Mouse (Mus musculus) testis, postnatal 14 days (tissue): ENCODE data around the gene Osbpl9.

ENCODE experiments used
- DNase-seq: peaks from one replicate; pipeline ENCODE4 v3.0.0; 2021; ENCODE audit warnings: low spot score

Gene Osbpl9

DNA sequence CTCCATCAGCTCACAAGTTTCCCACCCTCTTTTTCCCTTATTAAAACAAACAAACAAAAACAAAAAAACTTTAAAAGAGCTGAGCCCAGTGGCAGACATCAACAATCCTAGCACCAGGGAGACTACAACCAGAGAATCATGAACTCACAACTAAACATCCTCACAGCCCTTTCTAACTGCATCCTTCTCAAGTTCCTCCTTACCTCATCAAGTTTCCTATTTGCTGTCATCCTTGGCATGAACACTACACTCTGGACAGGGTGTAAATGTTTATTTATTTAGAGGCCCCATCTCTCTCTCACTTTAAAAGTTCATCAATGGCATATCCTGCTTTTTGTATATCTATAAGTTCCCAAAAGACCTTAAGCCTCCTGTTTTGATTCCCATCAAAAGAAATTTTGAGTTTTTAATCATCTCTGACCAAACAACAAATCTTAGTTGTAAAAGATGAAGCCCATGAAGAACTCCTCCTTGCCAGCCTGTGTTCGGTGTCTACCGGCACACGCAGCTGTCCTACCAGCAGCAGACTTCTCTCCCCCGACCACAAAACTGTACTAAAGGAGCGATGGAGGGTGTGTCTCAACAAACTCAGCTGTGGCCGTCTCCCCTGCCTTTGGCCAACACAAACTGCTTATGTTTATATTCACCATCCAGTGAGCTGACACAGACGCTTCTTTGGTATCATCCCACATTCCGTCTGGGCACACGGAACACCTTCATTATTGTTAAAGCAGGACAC is 98.8 kb downstream of the Osbpl9 start:
- no peak for DNase-seq

DNA sequence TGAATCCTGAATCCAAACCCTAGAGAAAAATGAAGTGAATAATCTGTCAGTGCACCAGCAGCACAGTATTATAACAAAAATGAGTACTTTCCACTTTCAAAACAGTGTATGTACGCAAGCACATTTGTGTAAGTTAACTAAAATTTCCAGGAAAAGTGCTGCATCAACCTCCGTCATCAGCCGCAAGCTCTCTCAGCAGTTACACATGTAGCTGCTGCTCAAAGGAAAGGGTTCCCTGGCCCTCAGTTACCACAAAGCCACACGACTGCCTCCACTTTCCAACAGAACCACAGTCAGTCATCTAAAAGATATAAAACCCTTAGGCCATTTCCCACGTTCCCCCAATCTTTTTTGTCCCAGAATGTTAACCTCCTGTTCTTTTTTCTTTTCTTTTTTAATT is 99.5 kb downstream of the Osbpl9 start:
- no peak for DNase-seq

DNA sequence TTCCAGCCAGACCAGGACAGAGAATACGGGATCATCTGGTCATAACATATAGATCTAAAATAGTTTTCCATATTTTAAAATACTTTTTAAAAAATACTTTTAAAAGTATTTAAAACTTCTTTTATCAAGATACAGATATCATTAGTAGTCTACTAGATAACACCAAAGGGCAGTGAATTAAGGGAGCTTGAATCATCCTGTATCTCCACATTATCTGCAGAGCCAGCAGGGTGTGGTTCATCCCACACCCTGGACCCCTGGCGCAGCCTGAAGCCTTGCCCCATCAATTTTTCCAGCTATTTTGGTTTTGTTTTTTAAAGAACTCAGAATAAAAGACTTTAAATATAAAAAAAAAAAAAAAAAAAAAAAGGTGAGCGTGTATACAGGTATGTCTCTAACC is 103.2 kb downstream of the Osbpl9 start:
- DNase-seq: no peak

DNA sequence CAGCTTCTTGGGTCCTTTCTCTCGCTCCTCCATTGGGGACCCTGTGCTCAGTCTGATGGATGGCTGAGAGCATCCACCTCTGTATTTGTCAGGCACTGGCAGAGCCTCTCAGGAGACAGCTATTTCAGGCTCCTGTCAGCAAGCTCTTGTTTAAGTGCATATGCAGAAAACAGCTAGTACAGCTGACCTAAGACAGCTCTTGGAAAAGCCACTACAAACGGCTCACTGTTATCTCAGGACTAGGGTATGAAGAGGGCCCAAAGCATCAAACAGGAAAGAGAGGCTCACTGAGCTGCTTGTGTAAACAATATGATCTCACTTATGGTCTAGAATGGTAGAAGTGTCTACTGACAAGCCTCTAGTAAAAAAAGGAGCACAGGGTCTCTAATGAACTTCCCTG is 107.8 kb downstream of the Osbpl9 start:
- no peak for DNase-seq

DNA sequence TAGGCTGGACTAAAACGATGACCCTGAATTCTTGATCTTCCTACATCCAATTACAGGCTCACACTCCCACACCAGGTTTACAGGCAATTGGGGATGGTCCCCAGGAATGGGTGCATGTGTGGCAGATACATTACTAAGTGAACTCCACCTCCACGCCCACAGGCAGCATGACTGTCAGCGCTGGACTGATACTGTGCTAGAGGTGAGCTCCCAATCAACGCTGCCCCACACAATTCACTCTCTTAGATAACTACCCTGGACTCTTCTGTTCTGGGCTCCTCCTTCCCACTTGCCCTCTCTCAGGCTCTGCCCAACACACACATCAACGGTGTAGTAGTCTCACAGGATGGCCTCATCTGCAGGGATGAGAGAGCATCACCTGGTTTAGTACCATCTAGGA is 109.7 kb downstream of the Osbpl9 start:
- no peak for DNase-seq

DNA sequence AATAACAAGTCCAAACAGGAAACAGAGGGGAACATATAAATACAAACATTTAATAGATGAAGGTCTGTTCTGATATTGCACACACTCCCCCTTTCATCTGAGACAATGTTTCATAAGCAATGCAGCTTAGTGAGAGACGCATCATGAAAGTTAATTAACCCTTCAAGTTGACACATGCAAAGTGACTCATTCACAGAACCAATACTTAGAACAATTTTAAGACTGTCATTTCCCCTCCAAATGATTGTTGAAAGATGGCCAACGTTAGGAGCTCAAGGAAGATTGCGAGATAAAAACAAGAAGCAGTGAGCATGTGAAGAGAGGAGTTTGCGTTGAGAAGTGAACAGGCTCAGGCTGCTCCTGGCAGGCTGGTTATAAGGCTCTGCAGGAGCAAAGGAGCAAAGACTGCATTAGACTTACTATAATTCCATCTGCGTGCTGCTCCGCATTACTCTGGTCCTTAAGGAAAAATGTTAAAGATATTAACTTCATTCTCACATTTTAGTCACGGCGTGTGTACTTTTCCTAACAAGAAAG is 110.8 kb downstream of the Osbpl9 start:
- DNase-seq: no peak

DNA sequence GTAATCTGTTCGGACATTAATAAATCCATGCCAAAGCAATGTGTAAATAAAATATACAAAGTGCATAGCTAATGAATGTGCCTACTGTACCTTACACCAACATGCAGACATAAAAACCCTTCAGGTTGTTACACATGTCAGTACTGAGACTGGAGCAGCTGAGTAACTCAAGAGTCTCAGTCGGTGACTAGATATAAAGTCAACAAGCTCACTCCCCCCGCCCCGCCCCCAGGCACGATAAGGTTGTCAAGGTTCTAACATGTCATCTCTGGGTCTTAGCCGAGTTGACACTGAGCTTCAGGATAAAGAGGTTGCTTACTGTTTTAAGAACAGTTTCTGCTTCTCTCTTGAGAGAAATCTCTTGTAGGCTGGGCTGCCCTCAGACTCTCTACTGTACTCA is 112.1 kb downstream of the Osbpl9 start:
- no peak for DNase-seq

DNA sequence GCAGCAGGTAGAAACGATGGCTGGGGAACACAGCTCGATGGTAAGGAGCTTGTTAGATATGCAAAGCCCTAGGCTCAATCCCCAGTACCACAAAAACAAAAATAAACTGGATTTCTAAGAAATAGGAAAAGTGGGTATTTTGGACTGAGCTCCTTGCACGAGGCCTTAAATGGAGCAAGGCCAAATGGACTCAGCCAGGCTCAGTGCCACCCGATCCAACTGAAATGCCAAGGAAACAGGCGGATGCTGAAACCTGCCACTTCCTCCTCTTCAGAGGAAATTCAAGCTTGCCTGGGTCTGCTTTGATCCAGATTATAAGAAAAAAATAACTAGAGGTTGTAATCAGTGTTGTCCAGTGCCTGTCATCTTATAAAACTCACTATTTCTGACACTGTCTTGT is 112.9 kb downstream of the Osbpl9 start:
- DNase-seq: no peak

DNA sequence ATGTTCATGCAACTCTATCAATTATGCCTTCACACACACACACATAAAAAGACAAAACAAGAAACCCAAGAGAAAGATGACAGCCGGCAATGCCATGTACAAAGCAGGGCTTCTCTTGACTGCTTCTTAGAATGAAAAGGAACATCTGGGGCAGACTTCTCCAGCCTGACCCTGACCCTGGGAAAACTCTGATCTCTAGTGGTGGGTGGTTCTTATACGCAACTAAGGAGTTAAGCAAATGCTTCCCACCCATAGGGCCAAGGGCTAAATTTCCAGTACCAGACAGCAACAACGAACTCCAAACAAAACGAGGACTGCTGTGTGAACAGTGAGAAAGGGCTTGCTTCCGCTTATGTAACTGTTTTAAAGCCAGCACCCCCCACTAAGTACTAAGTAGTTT is 122.0 kb downstream of the Osbpl9 start:
- no peak for DNase-seq

DNA sequence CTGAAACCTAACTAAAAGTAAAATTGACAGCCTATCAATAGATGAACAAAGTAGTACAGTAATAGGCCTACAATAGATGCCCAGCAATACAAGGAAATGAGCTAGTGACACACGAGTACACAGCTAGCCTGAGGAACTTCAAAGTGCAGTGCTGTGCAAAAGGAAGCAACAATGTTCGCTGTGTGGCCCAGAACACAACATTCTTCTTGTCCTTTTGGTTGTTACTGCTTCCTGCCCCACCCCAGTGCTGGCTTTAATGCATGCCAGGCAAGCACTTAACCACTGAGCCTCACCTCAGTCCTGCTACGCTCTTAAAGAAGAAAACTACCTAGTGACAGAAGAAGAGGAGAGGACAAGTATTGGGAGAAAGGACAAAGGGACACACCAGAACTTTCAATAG is 122.4 kb downstream of the Osbpl9 start:
- no peak for DNase-seq

DNA sequence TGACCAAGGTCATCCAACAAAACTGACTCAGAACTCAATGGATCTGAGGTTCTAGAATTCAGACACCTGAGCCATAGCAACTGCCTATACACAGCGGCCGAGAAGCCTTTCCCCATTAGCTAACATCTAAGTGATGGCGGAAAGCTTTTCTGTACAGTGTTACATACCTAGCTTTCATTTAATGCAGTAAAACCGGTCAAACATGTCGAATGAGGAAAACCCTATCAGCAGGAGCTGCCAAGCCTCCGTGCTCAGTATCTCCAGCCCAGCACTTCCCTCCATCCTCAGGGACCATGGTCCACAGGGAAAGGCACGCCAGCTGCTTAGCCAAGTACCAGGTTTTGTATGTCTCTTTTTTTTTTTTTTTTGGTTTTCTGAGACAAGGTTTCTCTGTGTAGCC is 123.1 kb downstream of the Osbpl9 start:
- DNase-seq: no peak

DNA sequence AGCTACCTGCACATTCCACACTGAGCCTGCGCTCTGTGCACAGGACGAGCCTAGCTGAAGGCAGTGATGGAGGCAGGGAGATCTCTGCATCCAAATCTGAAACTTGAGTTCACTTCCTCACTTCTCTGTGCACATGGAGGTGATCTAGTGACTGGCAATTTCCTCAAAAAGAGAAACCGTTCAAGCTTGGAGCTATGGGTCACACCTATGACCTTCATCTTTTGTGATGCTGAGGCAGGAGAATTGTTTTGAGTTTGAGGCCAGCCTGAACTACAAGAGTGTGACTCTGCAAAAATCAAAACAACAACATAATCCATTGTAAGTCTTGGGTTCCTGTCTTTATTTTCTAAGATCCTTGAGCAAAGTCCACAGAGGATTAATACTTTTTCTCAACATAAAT is 128.8 kb downstream of the Osbpl9 start:
- DNase-seq: no peak

DNA sequence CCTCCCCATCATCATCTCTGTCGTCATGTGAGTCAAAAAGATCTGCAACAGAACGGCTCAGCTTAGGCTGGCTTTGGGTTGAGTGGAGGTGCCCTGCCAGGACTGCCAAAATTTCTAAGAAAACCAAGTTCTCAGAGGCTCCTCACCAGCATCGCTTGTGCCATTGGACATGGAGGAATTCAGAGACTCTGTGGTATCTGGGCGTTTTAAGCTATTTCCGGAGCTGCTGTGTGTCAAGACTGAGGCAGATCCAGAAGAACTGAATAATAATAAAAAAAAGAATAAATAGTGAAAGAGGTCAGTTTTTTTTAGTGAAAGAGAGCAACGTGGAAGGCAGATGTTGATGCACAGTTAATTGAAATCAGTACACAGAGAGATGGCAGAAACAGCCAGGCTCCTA is 129.2 kb downstream of the Osbpl9 start:
- DNase-seq: no peak

DNA sequence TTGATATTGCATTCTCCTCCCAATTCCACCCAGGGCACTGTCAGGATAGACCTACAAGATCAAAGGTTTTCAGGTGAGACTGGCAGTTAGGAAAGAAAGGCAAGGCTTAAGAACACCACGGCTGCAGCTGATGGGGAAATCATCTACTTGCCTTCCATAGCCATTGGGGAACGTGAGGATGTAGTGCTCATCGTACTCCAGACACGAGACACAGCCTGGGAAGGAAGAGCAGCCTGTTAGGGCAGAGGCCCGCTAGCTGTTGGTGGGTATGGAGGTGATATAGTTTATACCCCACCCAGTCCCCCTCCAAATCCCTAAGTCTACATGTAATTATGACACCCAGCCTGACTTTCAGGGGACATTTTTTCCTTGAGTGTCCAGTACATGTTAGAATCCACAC is 136.4 kb downstream of the Osbpl9 start:
- DNase-seq: no peak

DNA sequence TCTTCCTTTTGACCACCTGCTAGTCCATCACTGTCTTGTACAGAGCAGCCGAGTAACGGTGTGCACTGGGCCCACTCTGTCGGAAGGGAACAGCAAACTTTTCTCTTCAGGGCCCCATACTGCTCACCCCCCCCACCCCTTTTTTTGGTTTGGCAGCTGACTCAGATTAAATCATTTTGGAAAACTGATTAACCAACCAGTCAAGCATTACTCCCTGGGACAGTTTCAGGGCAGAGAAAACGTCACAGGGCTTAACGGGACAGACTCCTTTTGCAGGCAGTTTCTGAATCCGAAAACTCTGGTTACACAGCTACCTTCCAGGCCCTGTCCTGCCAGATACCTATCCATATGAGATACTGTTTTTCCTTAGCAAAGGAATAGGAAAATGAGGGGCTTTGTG is 137.1 kb downstream of the Osbpl9 start:
- DNase-seq: no peak

DNA sequence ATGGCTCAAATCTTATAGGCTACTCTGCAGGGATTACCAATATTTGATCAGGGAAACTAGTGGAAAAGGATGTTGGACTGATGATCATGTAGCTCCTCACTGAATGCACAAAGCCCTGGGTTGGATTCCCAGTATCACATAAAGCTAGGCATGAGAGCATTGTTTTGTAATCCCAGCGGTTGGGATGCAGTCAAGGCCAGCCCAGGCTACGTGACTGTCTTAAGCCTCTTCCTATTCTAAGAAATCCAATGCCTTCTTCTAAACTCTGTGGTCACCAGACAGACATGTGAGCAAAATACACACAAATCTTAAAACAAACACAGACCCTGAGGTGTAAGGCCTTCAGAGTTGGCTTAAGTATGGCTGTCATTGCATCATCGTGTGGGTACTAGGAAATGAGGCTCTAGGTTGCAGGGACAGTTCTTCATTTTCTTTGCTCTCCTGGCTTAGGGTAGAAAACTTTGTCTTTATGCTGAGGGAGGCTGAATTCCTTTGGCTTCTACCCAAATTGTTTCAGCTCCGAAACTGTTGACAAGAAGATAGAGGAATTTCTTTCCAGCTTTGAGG is 142.7 kb downstream of the Osbpl9 start:
- no peak for DNase-seq

DNA sequence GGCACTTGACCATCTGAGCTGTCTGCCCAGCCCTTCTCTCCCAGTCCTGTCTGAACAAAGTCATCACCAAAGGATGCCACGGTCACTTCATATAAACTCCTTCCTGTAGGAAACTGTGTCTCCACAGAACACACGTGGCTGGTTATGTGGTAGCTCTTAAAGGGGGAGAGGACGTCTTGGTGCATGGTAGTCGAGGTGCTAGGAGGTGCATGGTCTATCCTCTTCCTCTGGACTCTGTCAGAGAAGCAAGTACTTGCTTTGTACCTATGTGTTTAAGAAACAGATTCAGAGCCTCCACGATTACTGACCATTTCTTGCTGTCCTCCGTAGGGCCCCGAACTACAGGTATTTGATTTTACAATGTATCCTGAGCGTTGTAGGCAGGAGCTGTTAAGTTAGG is 144.4 kb downstream of the Osbpl9 start:
- no peak for DNase-seq

DNA sequence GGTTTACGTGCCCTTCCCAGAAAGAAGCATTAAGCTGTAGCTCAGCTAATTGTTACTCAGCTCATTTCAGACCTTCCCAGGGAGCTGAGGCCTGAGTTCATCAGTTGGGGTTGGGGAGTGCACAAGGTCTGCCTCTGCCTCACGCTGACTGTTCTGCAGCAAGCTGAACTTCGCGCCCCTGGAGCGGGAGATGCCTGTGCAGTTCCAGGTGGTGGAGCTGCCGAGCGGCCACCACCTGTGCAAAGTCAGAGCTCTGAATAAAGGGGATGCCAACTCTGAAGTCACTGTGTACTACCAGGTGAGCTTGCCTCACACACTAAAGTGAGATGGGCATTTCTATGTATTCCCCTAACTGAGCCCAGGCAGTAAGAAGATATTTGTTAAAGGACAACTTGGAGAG is 145.7 kb downstream of the Osbpl9 start:
- no peak for DNase-seq

DNA sequence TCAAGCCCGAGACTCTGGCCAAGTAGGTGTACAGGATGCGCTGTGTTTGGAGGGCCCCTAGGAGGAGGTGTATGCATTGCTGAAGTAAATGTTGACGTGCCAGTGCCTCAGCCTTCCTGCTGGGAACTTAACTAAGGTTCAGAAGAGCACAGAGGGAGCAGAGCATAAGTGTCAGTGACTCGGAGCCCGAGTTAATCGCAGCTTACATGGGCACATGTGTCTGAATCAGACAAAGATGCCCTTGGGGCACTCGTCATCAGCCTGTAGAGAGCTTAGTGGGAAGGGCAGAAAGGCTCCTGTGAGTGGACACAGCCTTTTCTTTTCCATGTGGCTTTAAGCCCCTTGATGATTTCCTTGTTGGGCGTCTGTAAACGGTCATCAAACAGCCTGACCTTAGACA is 148.1 kb downstream of the Osbpl9 start:
- no peak for DNase-seq

DNA sequence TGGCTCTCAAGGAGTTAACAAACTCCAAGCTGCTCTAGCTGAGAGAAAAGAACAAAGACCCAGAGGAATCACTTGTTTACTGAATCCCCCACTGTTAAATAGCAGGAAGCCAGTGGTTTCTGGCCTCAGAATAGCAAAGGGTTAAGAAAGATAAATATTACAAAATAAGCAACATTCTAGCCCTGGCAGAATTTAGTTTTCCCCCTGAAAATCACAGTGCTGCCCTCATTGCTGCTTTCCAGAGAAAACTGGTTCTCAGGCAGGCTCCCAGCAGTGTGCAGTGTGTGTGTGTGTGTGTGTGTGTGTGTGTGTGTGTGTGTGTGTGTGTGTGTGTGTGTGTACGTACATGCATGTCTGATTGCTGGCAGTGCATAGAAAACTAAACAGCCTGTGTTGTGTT is 149.8 kb downstream of the Osbpl9 start:
- no peak for DNase-seq

DNA sequence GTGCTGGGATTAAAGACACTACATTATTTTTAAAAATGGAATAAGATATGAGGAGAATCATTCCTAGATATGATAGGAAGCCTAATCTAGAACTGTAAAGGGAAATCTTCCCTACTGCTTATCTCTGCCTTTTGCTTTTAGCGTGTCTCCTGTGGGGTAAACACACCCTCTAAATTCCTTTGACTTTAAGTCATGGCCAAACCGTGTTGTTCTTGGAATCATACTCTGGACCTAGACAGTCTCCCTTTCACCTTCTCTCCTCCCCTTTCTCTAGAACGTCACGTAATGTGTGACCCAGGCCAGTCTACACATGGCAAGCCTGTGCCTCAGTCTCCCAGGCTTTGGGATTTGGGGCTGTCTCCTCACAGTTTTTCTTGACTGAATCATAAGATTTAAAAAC is 153.8 kb downstream of the Osbpl9 start:
- no peak for DNase-seq

DNA sequence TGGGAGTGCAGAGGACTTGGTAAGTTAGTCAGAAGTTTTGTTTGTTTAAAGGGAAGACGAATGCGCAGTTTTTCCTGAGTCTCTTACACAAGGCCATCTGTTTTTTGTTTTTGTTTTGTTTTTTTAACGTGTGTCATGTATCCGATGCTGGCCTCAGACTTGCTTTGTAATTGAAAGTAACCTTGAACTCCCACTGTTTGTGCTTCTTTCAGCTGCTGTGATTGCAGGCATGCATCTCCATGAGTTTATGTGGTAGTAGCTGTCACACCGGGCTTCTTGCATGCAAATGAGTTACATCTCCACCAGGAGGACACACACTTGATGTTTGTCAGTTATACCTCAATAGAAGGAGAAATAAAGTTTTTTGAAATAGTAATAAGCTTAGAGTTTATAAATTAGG is 158.3 kb downstream of the Osbpl9 start:
- no peak for DNase-seq

DNA sequence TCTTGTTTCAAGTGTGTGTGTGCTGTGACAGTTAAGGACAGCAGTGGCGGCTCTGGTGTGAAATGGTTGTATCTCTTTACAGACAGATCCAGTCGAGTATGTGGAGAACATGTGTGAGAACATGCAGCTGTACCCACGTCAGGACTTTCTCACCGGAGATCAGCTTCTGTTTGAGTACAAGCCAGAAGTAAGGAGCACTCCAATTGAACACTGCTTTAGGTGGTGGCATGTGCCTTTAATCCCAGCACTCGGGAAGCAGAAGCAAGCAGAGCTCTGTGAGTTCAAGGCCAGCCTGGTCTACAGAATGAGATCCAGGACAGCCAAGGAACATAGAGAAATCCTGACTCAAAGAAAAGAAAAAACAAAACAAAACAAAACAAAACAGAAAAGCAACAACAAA is 158.8 kb downstream of the Osbpl9 start:
- DNase-seq: no peak

DNA sequence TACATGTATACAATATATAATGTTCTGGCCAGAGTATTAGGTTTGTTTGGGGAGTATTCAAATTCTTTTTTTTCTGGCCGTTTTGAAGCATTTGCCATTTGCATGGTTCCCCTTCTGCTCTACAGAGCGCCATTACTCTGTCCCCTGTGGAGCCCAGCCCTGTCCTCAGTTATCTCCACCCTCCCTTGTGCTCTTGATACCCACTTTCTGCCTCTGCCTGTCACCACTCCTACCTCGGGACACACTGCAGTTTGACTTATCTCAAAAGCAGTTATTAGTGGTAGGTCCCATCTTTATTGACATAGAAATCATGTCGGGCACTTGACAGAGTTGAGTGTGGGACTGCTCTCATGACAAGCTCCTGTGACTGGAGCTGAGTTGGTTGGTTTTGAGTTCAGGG is 159.3 kb downstream of the Osbpl9 start:
- DNase-seq: no peak
